Mouse (Mus musculus) midbrain, embryonic 11.5 days (tissue): ENCODE data around the gene Tgfb2. TPM values are rescaled to one million over a fixed set of nuclear protein-coding genes. Genes with fewer than 3 reads are reported as not detected.

Experiments
- ATAC-seq: fragments of 200-750 bp; cut with Nextera tagmentation; 2 replicates; pipeline ENCODE4 v1.8.0; 2017; ENCODE audit warnings: moderate TSS enrichment, moderate library complexity; ENCODE audit not compliant: low FRiP score
- DNase-seq: peaks from one replicate; pipeline ENCODE4 v3.0.0; 2015; ENCODE audit warnings: low spot score; ENCODE audit errors: missing footprints
- H3K27ac ChIP-seq: fragments of 300-500 bp; sonication (generic); 2 replicates; pipeline ENCODE4 v1.5.1; 2014; ENCODE audit warnings: low read depth, low read length
- H3K27me3 ChIP-seq: fragments of 300-500 bp; sonication (generic); 2 replicates; pipeline ENCODE4 v1.6.1; 2014; ENCODE audit warnings: mild to moderate bottlenecking, low read length, moderate library complexity, mixed read lengths; ENCODE audit not compliant: control insufficient read depth, insufficient read depth
- H3K36me3 ChIP-seq: fragments of 300-500 bp; sonication (generic); 2 replicates; pipeline ENCODE4 v1.6.1; 2014; ENCODE audit warnings: mild to moderate bottlenecking, low read length, moderate library complexity, mixed read lengths; ENCODE audit not compliant: control insufficient read depth, insufficient read depth
- H3K4me1 ChIP-seq: fragments of 300-500 bp; sonication (generic); 2 replicates; pipeline ENCODE4 v1.6.1; 2014; ENCODE audit warnings: low read length; ENCODE audit not compliant: control insufficient read depth, insufficient read depth
- H3K4me2 ChIP-seq: fragments of 300-500 bp; sonication (generic); 2 replicates; pipeline ENCODE4 v1.6.1; 2014; ENCODE audit warnings: mild to moderate bottlenecking, moderate library complexity
- H3K4me3 ChIP-seq: fragments of 300-500 bp; sonication (generic); 2 replicates; pipeline ENCODE4 v1.5.1; 2014; ENCODE audit warnings: low read depth, low read length
- H3K9ac ChIP-seq: fragments of 300-500 bp; sonication (generic); 2 replicates; pipeline ENCODE4 v1.6.1; 2014; ENCODE audit warnings: low read length
- H3K9me3 ChIP-seq: fragments of 300-500 bp; sonication (generic); 2 replicates; pipeline ENCODE4 v1.6.1; 2016; ENCODE audit warnings: low read length; ENCODE audit not compliant: control insufficient read depth
- WGBS: fragments of 180-500 bp; shearing (Covaris S2); extraction: QIAGEN DNeasy Blood & Tissue Kit; methylation state at CpG from one replicate; pipeline ENCODE4 v1.1.7; 2014; 5-methylcytosine and 5-hydroxymethylcytosine counted together
- polyA plus RNA-seq: library from polyadenylated mRNA; unstranded; fragments of >200 nt; fragmentation: Nextera tagmentation; extraction: Ambion mirVana; gene quantifications from 2 replicates; pipeline ENCODE4 v1.2.1, GENCODE M21; 2014

Tgfb2 gene
- polyA plus RNA-seq, 1 experiment from 2014 or later = 11.9 TPM

DNA sequence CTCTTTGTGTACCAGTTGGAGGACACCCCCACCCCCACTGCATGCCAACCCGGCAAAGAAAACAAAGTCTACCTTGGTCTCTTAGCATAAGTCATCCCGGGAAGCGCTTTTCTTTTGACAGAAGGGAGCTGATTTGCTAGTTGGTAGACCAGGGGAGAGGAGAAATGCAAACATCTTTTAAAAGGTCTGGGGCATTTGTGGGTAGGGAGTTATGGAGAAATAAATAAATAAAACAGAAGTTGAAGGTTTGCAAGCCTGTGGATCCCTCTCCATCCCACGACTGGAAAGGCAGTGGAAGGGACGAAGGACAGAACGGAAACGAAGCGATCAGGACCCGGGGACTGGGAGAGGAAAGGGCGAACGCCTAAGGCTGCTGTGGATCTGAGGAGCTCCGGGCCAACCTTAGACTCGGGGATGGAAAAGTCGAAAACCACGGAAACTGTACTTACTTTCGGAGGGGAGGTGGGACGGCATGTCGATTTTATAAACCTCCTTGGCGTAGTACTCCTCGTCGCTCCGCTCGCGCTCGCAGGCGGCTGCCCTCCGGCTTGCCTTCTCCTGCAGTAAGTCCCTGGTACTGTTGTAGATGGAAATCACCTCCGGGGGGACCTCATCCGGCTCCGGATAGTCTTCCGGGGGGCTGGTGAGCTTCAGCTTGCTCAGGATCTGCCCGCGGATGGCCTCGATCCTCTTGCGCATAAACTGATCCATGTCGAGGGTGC is 1.6 kb downstream of the Tgfb2 start:
- under 1% methylated on average over 36 of the region's 36 CpGs for WGBS
- Histone ChIP-seq H3K27ac (no peak overlapping the region), H3K9me3 (no peaks in the 10 kb centered on the region), H3K36me3 (no peaks in the 10 kb centered on the region), H3K9ac (peak overlapping the region; percentile 53; the same call in 1 of the 2 replicates), H3K4me2 (peak overlapping the region; percentile 88), H3K4me3 (peak overlapping the region; percentile 57), H3K4me1 (peaks cover 6% of the 10 kb centered on the region), H3K27me3 (peaks cover 6% of the 10 kb centered on the region; the same call in 1 of the 2 replicates)
- peak; percentile 95 for DNase-seq
- ATAC-seq = peak; percentile 27; the same call in 1 of the 2 replicates

DNA sequence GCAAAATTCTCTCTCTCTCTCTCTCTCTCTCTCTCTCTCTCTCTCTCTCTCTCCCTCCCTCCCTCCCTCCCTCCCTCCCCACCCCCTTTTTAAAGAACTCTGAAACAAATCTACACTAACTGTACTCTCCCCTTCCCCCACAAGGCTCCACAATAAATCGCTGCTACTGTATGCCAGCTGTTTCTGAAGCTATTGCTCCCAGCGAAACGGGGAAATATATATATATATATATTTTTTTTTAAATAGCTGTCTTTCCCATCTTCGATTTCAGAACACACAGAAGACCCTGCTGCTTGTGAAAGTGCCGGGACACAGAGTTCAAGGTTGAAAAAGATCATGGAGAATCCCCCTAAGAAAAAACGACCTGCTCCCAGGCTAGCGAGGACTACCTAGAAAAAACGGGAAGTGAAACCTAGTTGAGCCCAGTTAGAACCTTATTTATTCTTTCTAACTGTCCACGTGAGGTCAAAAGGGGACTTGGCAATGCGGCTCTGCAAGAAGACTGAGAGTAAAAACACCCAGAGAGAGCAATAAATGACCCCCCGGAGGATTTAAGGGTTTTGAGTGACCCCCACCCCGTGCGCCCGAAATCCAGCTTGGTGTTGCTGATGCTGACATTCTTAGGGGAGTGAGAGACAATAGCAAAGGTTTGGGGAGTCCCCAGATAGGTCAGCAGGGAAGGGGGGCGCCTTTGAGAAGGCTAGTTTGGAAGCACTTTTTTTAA is 2.4 kb downstream of the Tgfb2 start:
- under 1% methylated on average over 15 of the region's 15 CpGs for WGBS

DNA sequence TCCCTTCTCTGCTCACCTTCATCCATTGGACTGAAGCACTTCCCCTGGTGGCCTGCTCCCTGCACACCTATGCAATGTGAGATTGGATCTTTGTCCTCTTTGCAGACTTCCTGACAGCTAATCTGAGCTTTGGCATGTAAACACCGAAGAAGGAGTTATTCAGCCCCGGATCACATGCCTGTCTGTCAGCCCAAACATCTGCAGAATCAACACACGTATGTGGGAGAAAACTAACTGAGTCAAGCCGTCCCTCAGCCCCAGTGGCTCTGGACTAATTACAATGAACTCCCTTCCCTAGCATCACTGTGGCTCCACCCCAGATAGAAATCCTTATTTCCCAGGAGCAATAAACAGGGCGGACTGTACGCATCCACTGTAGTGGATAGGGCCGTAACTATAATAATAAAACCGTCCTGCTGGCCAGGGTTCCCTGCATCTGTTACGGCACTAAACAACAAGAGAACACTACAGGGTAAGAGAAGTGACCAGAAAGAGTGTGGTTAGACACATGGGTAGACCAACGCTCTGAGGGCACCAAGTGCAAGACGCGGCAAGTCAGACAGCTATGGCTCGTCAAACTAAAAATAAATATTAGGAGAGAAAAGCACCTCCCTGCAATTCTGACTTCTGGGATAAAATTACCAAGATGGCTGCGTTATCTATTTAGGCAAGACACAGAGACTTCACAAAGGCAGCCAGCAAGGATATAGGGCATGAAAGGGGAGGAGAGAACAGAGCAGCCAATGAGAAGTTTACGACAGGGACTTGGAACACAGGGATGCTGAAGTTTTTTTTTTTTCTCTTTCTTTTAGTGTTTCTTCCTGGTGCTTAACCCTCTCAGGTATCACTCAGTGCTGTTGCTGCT is 3.2 kb downstream of the Tgfb2 start:
- DNase-seq (peak; percentile 86), ATAC-seq (no peak)
- Histone ChIP-seq H3K4me2 (no peak overlapping the region), H3K4me3 (no peak overlapping the region), H3K27ac (no peak overlapping the region), H3K9me3 (no peaks in the 10 kb centered on the region), H3K9ac (no peak overlapping the region), H3K27me3 (peaks cover 6% of the 10 kb centered on the region; the same call in 1 of the 2 replicates), H3K4me1 (peaks cover 6% of the 10 kb centered on the region), H3K36me3 (no peaks in the 10 kb centered on the region)
- 26% methylated on average over 15 of the region's 15 CpGs for WGBS

More for the DNA sequence above, 2.4 kb downstream of the Tgfb2 start:
- Histone ChIP-seq H3K4me3 (peak overlapping the region; percentile 57), H3K9ac (peak overlapping the region; percentile 53; the same call in 1 of the 2 replicates), H3K36me3 (no peaks in the 10 kb centered on the region), H3K27ac (no peak overlapping the region), H3K4me2 (peak overlapping the region; percentile 88), H3K9me3 (no peaks in the 10 kb centered on the region), H3K4me1 (peaks cover 6% of the 10 kb centered on the region), H3K27me3 (peaks cover 6% of the 10 kb centered on the region; the same call in 1 of the 2 replicates)
- DNase-seq (peak; percentile 90), ATAC-seq (no peak)

DNA sequence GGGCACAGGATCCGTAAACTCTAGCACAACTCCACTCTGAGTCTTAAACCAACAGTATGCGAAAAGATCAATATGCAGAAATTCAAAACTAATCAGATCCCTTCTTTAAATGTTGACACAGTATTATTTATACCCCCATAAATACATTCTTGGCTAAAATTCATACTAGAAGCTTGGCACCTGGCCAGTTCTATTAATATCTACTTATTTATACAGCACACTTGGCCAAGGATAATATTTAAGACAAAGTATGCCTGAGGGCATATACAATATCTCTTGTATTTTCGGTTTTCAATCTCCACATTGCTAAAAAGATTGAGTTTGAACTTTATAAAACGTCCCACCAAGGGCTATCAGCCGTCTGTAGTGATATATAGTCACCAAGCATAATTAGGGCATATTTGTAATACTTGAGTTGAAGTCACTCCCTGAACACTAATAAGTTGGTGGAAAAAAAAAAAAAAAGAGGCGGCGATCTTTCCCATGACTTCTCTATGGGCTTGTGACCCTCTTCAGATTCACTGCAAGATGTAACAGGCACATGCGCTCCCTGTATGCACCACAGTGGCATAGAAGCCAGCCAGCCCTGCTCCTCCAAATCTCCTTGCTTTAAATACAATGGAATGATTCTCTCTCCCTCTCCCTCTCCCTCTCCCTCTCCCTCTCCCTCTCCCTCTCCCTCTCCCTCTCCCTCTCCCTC is 4.4 kb downstream of the Tgfb2 start:
- no peak overlapping the region for H3K27ac ChIP-seq

DNA sequence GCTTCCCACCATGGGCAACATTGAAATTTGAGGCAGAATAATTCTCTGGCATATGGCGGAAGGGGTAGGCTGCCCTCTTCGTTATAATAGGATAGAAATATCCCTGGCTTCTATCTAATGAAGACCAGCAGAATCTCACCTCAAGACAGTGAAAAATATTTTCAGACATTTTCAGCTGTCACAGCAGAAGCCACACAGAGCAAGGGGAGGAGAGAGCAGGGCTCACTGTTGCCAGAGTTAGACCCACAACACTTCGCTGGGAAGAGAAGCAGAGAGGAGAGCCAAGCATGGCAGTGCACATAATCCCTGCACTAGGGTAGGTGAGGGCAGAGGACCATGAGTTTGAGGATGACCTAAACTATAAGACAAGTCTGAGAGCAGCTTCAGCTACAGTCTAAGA is 5.3 kb downstream of the Tgfb2 start:
- Histone ChIP-seq H3K27me3 (0 out of 2 replicates have a peak, but pooled peaks cover 3% of the 10 kb centered on the region), H3K4me2 (no peak overlapping the region), H3K27ac (no peak overlapping the region), H3K4me1 (peaks cover 6% of the 10 kb centered on the region), H3K9ac (no peak overlapping the region), H3K4me3 (no peak overlapping the region), H3K9me3 (no peaks in the 10 kb centered on the region), H3K36me3 (no peaks in the 10 kb centered on the region)
- 70% methylated on average over 3 of the region's 3 CpGs for WGBS
- no peak for ATAC-seq
- DNase-seq = no peak

More for the DNA sequence above, 4.4 kb downstream of the Tgfb2 start:
- H3K4me3 ChIP-seq = no peak overlapping the region
- H3K27me3 ChIP-seq = 0 out of 2 replicates have a peak, but pooled peaks cover 6% of the 10 kb centered on the region
- H3K9ac ChIP-seq = no peak overlapping the region
- no peaks in the 10 kb centered on the region for H3K36me3 ChIP-seq
- no peak for ATAC-seq
- H3K9me3 ChIP-seq = no peaks in the 10 kb centered on the region
- peaks cover 6% of the 10 kb centered on the region for H3K4me1 ChIP-seq
- DNase-seq = no peak
- H3K4me2 ChIP-seq = no peak overlapping the region
- 78% methylated on average over 8 of the region's 8 CpGs for WGBS

DNA sequence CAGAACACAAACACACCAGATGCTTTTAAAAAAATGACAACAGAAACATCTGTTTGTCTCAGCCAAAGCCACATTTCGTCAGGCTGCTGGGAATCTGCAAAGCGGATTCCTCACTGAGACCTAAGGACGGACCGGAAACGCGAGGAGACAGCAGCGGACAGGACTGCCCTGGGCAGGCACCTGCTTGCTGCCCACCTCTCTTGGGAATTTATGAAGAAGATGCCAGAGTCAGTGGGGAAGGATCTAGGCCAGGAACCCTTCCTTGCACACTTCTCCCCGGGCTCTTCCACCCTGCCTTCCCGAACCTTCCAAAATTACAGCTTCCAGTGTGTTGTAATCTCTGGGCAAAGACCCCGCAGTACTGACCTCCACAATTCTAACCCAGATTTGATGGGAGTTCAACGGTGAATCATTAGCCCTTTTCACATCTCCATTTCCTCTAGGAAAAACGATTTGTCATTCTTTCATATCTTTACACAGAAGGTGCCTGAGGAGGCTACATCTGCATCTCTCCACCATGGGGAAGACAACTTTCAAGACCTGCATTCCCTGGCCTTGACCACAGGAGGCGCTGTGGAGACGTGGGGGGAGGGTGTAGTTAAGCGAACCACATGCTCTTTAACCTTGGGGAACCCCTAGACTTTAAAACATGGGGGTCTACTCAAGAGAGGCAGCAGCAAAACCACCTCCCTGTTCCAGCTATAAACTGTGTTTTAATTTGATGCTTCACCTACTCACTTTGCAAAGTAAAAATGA is 7.0 kb downstream of the Tgfb2 start:
- ATAC-seq = no peak
- peaks cover 3% of the 10 kb centered on the region for H3K4me1 ChIP-seq
- H3K9me3 ChIP-seq = no peaks in the 10 kb centered on the region
- DNase-seq = no peak
- no peak overlapping the region for H3K4me2 ChIP-seq
- H3K27me3 ChIP-seq = 0 out of 2 replicates have a peak, but pooled peaks cover 3% of the 10 kb centered on the region
- H3K4me3 ChIP-seq = no peak overlapping the region
- H3K27ac ChIP-seq = no peak overlapping the region
- H3K9ac ChIP-seq = no peak overlapping the region
- no peaks in the 10 kb centered on the region for H3K36me3 ChIP-seq
- 78% methylated on average over 15 of the region's 15 CpGs for WGBS

DNA sequence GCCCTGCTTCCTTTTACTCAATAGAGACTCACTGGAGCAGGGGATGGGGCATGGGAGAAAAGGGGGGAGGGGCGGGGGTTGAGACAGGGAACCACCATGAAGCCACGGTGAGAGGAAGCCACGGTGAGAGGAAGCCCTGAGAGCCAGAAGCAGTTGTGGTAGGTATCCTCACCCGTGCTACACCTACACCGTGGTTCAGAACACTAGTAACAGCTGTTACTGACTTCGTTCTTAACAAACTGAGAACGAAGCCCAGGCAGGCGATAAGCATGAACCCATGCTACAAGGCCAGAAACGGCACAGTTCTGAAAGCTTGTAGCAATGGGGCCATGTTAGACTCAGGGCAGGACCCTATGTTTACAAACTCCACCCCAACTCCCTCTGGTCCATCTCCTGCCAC is 9.6 kb downstream of the Tgfb2 start:
- DNase-seq = no peak
- Histone ChIP-seq H3K9ac (no peak overlapping the region), H3K4me2 (no peak overlapping the region), H3K4me1 (no peaks in the 10 kb centered on the region), H3K27ac (no peak overlapping the region), H3K27me3 (no peaks in the 10 kb centered on the region), H3K9me3 (no peaks in the 10 kb centered on the region), H3K36me3 (no peaks in the 10 kb centered on the region), H3K4me3 (no peak overlapping the region)
- WGBS = 80% methylated on average over 9 of the region's 9 CpGs
- no peak for ATAC-seq

DNA sequence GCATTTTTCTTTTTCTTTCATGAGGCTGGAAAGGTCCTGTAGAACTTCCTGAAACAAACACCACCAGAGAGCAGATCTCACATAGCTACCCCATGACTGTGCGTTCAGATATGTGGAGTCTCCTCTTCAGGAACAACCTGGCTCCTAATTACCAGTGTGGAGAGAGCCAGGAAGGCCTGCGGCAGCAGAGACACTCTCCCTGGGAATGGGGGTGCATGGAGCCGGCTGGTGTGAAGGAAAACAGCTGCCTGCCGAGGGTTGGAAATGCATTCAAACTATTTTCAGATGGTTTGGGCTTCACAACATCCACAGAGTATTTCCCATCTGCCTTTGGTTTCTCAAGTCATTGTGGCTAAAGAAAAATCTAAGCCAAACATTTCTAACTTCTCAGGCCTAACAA is 10.4 kb downstream of the Tgfb2 start:
- no peak overlapping the region for H3K9ac ChIP-seq
- H3K4me1 ChIP-seq = no peaks in the 10 kb centered on the region
- DNase-seq (no peak), ATAC-seq (no peak)
- H3K4me2 ChIP-seq = no peak overlapping the region
- H3K27ac ChIP-seq = no peak overlapping the region
- H3K27me3 ChIP-seq = no peaks in the 10 kb centered on the region
- no peaks in the 10 kb centered on the region for H3K9me3 ChIP-seq
- no peak overlapping the region for H3K4me3 ChIP-seq
- WGBS = 83% methylated on average over 4 of the region's 4 CpGs
- no peaks in the 10 kb centered on the region for H3K36me3 ChIP-seq
